Mouse (Mus musculus) midbrain, postnatal 0 days (tissue): ENCODE results near the gene 4930524B15Rik. TPM values are rescaled to one million over a fixed set of nuclear protein-coding genes. Genes with fewer than 3 reads are reported as not detected.

Experiments
- ATAC-seq: fragments of 200-750 bp; cut with Nextera tagmentation; 2 replicates; pipeline ENCODE4 v1.8.0; 2017; ENCODE audit warnings: moderate number of reproducible peaks, mild to moderate bottlenecking, moderate TSS enrichment, moderate library complexity; ENCODE audit not compliant: low FRiP score
- DNase-seq: peaks from one replicate; pipeline ENCODE4 v3.0.0-alpha.2; 2015; ENCODE audit warnings: low spot score
- H3K27ac ChIP-seq: fragments of 300-500 bp; sonication (generic); 2 replicates; pipeline ENCODE4 v1.5.1; 2014; ENCODE audit warnings: low read depth, mild to moderate bottlenecking, low read length, mixed read lengths
- H3K27me3 ChIP-seq: fragments of 300-500 bp; sonication (generic); 2 replicates; pipeline ENCODE4 v1.6.1; 2014; ENCODE audit warnings: low read length, control low read depth, mixed read lengths; ENCODE audit not compliant: insufficient read depth
- H3K36me3 ChIP-seq: fragments of 300-500 bp; sonication (generic); 2 replicates; pipeline ENCODE4 v1.6.1; 2014; ENCODE audit warnings: low read length, control low read depth, mixed read lengths; ENCODE audit not compliant: insufficient read depth
- H3K4me1 ChIP-seq: fragments of 300-500 bp; sonication (generic); 2 replicates; pipeline ENCODE4 v1.6.1; 2014; ENCODE audit warnings: mild to moderate bottlenecking, control low read depth, antibody characterized with exemption, low read length, mixed read lengths; ENCODE audit not compliant: insufficient read depth
- H3K4me2 ChIP-seq: fragments of 300-500 bp; sonication (generic); 2 replicates; pipeline ENCODE4 v1.6.1; 2014; ENCODE audit warnings: low read depth, mild to moderate bottlenecking, low read length, mixed read lengths; ENCODE audit not compliant: poor library complexity, severe bottlenecking
- H3K4me3 ChIP-seq: fragments of 300-500 bp; sonication (generic); 2 replicates; pipeline ENCODE4 v1.5.1; 2014; ENCODE audit warnings: low read depth, mild to moderate bottlenecking, low read length, moderate library complexity
- H3K9ac ChIP-seq: fragments of 300-500 bp; sonication (generic); replicated peaks from 2 replicates; pipeline ENCODE4 v1.6.1; 2014; ENCODE audit warnings: mild to moderate bottlenecking, low read length, moderate library complexity, mixed read lengths; ENCODE audit not compliant: poor library complexity, severe bottlenecking
- H3K9me3 ChIP-seq: fragments of 300-500 bp; sonication (generic); 2 replicates; pipeline ENCODE4 v1.6.1; 2016; ENCODE audit warnings: low read length, control low read depth
- CTCF ChIP-seq: IDR thresholded peaks from 2 replicates; pipeline ENCODE4 v1.5.1; 2016; ENCODE audit warnings: antibody characterized with exemption, mild to moderate bottlenecking
- WGBS: fragments of 180-500 bp; shearing (Covaris S2); extraction: QIAGEN DNeasy Blood & Tissue Kit; methylation state at CpG from one replicate; pipeline ENCODE4 v1.1.7; 2014; 5-methylcytosine and 5-hydroxymethylcytosine counted together
- polyA plus RNA-seq: library from polyadenylated mRNA; unstranded; fragments of >200 nt; fragmentation: Nextera tagmentation; extraction: Ambion mirVana; gene quantifications from 2 replicates; pipeline ENCODE4 v1.2.1, GENCODE M21; 2015
- total RNA-seq: library from RNA; depleted of rRNA; stranded (reverse); fragments of >200 nt; gene quantifications from 2 replicates; pipeline ENCODE4 v1.2.3, GENCODE M21; 2014

The 4930524B15Rik gene
- total and polyA plus RNA-seq, 2 experiments from 2014 or later, result 0.47 TPM; not detected in 1

- peak overlapping the region; percentile 36 for H3K4me2 ChIP-seq
- peak overlapping the region; percentile 34 for H3K9ac ChIP-seq
- H3K4me3 ChIP-seq, result no peak overlapping the region
- 41% methylated on average over 13 of the region's 13 CpGs for WGBS
- H3K27ac ChIP-seq, result peak overlapping the region; percentile 79
- DNase-seq, result peak; percentile 94
- H3K4me1 ChIP-seq, result peaks cover 7% of the 10 kb centered on the region
- no peaks in the 10 kb centered on the region for H3K36me3 ChIP-seq
- ATAC-seq, result peak; percentile 87
- H3K9me3 ChIP-seq, result no peaks in the 10 kb centered on the region
- TF ChIP-seq CTCF, result no peak
- no peaks in the 10 kb centered on the region for H3K27me3 ChIP-seq
Observed at GRCm38 (mm10) chr11:31940898-31941639, 24.3 kb upstream of the 4930524B15Rik start.

DNA sequence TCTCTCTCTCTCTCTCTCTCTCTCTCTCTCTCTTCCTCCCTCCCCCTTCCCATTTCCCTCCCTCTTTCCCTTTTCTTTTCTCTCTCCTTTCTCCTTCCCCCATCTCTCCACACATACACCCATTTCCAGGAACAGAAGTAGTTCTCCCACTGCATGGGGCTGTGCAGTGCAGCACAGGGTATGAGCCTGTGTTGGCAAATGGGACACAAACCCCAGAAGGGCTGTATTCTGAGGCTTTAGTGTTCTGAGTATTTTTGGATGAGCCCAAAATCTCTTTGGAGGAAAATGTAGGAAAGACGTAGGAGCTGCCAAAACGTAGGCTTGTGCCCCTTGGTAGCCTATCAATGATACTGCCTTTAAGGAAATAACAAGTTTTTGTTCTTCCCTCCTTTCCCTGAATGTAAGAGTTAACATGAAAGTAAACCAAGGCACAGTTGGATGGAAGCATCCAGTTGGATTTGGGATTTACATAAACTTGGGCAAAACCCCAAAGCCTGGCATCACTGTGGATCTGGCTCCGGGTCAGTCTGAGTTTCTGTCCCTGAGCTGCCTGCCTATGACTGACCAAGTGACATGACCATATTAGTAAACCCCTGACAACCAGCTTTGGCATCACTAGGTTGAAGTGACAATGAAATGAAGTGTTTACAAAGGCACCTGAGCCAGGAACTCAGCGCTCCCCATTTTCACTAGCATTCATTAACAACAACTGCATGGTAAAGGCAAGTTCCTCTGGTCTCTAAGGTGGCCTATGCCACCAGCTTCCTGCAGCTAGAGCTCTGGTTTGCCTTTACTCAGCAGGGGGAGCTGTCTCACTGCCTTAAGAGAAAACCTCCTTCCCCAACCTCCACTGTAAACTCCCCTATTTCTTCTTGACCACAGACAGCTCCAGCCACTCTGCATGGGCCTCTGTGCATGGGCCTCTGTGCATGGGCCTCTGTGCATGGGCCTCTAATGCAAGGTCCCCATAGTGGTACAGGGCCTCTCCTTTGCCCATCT is 23.5 kb upstream of the 4930524B15Rik start:
- H3K4me3 ChIP-seq, result no peak overlapping the region
- 61% methylated on average over 4 of the region's 4 CpGs for WGBS
- peak overlapping the region; percentile 36; the same call in 1 of the 2 replicates for H3K4me2 ChIP-seq
- H3K27ac ChIP-seq, result peak overlapping the region; percentile 79
- peak; percentile 34 for DNase-seq
- no peak overlapping the region for H3K9ac ChIP-seq
- H3K4me1 ChIP-seq, result peaks cover 7% of the 10 kb centered on the region
- TF ChIP-seq CTCF, result peak; percentile 62
- no peaks in the 10 kb centered on the region for H3K27me3 ChIP-seq
- H3K36me3 ChIP-seq, result no peaks in the 10 kb centered on the region
- ATAC-seq, result 0 out of 2 replicates have a peak, but pooled peaks have one; percentile 47
- H3K9me3 ChIP-seq, result no peaks in the 10 kb centered on the region

GRCm38 (mm10) chr11:31945471-31945870 is 19.9 kb upstream of the 4930524B15Rik start:
- Histone ChIP-seq H3K27ac (no peak overlapping the region), H3K4me3 (no peak overlapping the region), H3K4me1 (peaks cover 7% of the 10 kb centered on the region), H3K36me3 (no peaks in the 10 kb centered on the region), H3K4me2 (no peak overlapping the region), H3K9me3 (no peaks in the 10 kb centered on the region), H3K27me3 (no peaks in the 10 kb centered on the region), H3K9ac (no peak overlapping the region)
- DNase-seq (no peak), ATAC-seq (no peak)
- TF ChIP-seq CTCF, result no peak
- WGBS, result 90% methylated on average over 3 of the region's 3 CpGs

- 20% methylated on average over 15 of the region's 15 CpGs for WGBS
- H3K9me3 ChIP-seq, result no peaks in the 10 kb centered on the region
- H3K36me3 ChIP-seq, result no peaks in the 10 kb centered on the region
- ATAC-seq (peak; percentile 78), DNase-seq (peak; percentile 28)
- peak overlapping the region; percentile 44 for H3K9ac ChIP-seq
- no peak for TF ChIP-seq CTCF
- H3K27me3 ChIP-seq, result no peaks in the 10 kb centered on the region
- no peaks in the 10 kb centered on the region for H3K4me1 ChIP-seq
- H3K27ac ChIP-seq, result 0 out of 2 replicates have a peak overlapping the region, but pooled peaks have one; percentile 26
- peak overlapping the region; percentile 56 for H3K4me2 ChIP-seq
- peak overlapping the region; percentile 39 for H3K4me3 ChIP-seq
Observed at GRCm38 (mm10) chr11:31948462-31949330, 16.7 kb upstream of the 4930524B15Rik start.

DNA sequence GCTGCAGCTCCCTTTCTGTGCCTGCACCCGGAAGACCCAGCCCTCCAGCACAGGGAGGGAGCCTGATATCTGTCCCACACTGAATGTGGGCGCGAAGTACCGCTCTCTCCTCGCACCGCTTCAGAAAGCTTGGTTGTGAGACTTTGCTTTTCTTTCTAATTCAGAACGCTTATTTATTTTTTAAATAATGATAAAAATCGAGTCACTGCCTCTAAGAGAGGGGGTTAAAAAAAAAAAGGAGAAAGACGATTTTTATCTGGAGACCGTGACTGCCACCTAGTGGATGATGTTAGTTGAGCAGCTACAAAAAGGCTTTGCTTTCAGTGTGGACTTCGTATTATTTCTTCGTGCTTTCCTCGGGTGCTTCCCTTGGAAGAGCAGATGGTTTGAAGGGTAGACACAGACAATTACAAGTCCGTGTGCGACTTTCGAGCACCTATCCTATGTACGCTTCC is 16.0 kb upstream of the 4930524B15Rik start:
- no peaks in the 10 kb centered on the region for H3K9me3 ChIP-seq
- H3K36me3 ChIP-seq, result no peaks in the 10 kb centered on the region
- TF ChIP-seq CTCF, result peak; percentile 94
- H3K4me1 ChIP-seq, result no peaks in the 10 kb centered on the region
- peak overlapping the region; percentile 39 for H3K4me3 ChIP-seq
- H3K27me3 ChIP-seq, result no peaks in the 10 kb centered on the region
- peak overlapping the region; percentile 44 for H3K9ac ChIP-seq
- peak; percentile 94 for DNase-seq
- 0 out of 2 replicates have a peak overlapping the region, but pooled peaks have one; percentile 26 for H3K27ac ChIP-seq
- H3K4me2 ChIP-seq, result peak overlapping the region; percentile 56
- 1% methylated on average over 17 of the region's 17 CpGs for WGBS
- ATAC-seq, result peak; percentile 62
